Mouse (Mus musculus): Measurements from ENCODE around the gene Glt1d1. TPM values are rescaled to one million over a fixed set of nuclear protein-coding genes. Genes with fewer than 3 reads are reported as not detected.
"Not testable (repeated sequence)": the region's sequence is repeated elsewhere in the genome, so short reads cannot be mapped to it uniquely, and the experiment has no call there.

Glt1d1 gene
- polyA plus RNA-seq, 1 experiment from 2014 or later = 1.1 TPM

GRCm38 (mm10) chr5:127720591-127721379, 88.7 kb downstream of the Glt1d1 start:
- Histone ChIP-seq H3K9me3 (ENCODE audit: control insufficient read depth, low read length) (no peaks in the 10 kb centered on the region), H3K9ac (replicated peaks; ENCODE audit: low read length) (no peak overlapping the region), H3K27ac (replicated peaks; ENCODE audit: low read depth, low read length) (no peak overlapping the region), H3K36me3 (ENCODE audit: control insufficient read depth, insufficient read depth, low read length) (no peaks in the 10 kb centered on the region), H3K4me3 (replicated peaks; ENCODE audit: low read depth, low read length) (no peak overlapping the region), H3K4me1 (ENCODE audit: control insufficient read depth, insufficient read depth, low read length) (no peaks in the 10 kb centered on the region), H3K4me2 (ENCODE audit: low read length) (peak overlapping the region; percentile 1; the same call in 1 of the 2 replicates), H3K27me3 (ENCODE audit: control insufficient read depth, insufficient read depth, low read length) (no peaks in the 10 kb centered on the region)
- peak; percentile 81 for DNase-seq
- WGBS = 31% methylated on average over 15 of the region's 15 CpGs
- no peak for ATAC-seq (ENCODE audit: low FRiP score, low TSS enrichment)

DNA sequence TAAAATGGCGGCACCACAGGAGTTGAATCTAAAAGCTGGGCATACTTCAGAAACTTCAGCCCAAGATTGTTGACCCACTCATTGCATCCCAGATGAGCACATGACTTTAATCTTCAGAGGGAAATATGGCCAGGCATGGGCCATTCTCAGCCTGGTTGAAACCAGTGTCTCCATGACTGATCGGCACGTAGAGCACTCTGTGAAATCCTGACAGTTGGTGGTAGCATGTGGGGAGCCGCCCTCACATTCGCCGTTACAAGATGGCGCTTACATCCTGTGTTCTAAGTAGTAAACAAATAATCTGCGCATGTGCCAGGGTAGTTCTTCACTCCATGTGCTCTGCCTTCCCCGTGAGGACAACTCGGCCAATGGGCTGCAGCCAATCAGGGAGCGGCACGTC, 90.1 kb downstream of the Glt1d1 start:
- H3K36me3 ChIP-seq (ENCODE audit: control insufficient read depth, insufficient read depth, low read length); H3K9me3 ChIP-seq (ENCODE audit: control insufficient read depth, low read length); H3K4me1 ChIP-seq (ENCODE audit: control insufficient read depth, insufficient read depth, low read length); DNase-seq; H3K4me3 ChIP-seq (replicated peaks; ENCODE audit: low read depth, low read length); ATAC-seq (ENCODE audit: low FRiP score, low TSS enrichment); H3K9ac ChIP-seq (replicated peaks; ENCODE audit: low read length); H3K27me3 ChIP-seq (ENCODE audit: control insufficient read depth, insufficient read depth, low read length); H3K4me2 ChIP-seq (ENCODE audit: low read length); H3K27ac ChIP-seq (replicated peaks; ENCODE audit: low read depth, low read length): not testable (repeated sequence)
- WGBS = 95% methylated on average over 12 of the region's 12 CpGs

DNA sequence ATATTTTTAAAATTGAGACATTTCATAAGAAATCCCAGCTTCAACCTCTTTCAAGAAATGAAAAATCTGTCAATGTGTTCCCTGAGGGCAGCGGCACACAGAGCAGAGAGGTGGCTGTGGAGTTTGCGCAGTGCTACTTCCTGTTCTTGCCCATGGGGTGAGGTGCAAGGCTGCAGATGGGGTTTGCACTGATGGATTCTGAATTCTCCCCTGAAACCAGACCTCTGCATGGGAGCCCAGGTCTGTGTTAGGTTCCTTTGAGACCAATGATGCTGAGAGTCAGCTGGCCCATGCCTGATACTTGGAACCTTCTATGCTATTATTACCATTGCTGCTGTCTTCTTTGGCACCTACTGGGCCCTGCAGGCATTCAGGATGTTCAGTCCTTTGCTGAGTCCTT, 98.3 kb downstream of the Glt1d1 start:
- no peaks in the 10 kb centered on the region for H3K27me3 ChIP-seq (ENCODE audit: control insufficient read depth, insufficient read depth, low read length)
- H3K4me3 ChIP-seq (replicated peaks; ENCODE audit: low read depth, low read length) = no peak overlapping the region
- H3K36me3 ChIP-seq (ENCODE audit: control insufficient read depth, insufficient read depth, low read length) = no peaks in the 10 kb centered on the region
- H3K4me1 ChIP-seq (ENCODE audit: control insufficient read depth, insufficient read depth, low read length) = no peaks in the 10 kb centered on the region
- H3K9ac ChIP-seq (replicated peaks; ENCODE audit: low read length) = no peak overlapping the region
- ATAC-seq (ENCODE audit: low FRiP score, low TSS enrichment) (no peak), DNase-seq (no peak)
- H3K9me3 ChIP-seq (ENCODE audit: control insufficient read depth, low read length) = no peaks in the 10 kb centered on the region
- no peak overlapping the region for H3K4me2 ChIP-seq (ENCODE audit: low read length)
- 84% methylated on average over 2 of the region's 2 CpGs for WGBS
- H3K27ac ChIP-seq (replicated peaks; ENCODE audit: low read depth, low read length) = no peak overlapping the region

DNA sequence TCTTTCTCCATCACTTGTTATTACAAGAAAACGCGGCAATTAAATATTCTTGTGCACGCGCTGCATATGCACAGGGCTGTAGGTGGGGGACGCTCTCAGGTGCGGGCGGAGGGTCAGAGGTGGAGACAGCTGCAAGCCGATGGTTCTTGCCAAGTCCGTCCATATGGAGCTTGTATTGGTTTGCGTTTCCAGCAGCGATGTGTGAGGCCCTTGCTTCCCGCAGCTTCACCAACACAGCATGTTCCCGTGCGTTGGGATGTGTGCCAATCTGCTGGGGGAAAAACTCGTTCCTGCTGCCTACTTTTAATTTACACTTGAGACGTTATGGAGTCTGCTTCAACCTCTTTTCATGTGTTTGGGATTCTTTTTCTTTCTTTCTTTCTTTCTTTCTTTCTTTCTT, 109.3 kb downstream of the Glt1d1 start:
- peak; percentile 19 for DNase-seq
- Histone ChIP-seq H3K4me3 (replicated peaks; ENCODE audit: low read depth, low read length) (no peak overlapping the region), H3K9me3 (ENCODE audit: control insufficient read depth, low read length) (no peaks in the 10 kb centered on the region), H3K27ac (replicated peaks; ENCODE audit: low read depth, low read length) (no peak overlapping the region), H3K4me2 (ENCODE audit: low read length) (no peak overlapping the region), H3K4me1 (ENCODE audit: control insufficient read depth, insufficient read depth, low read length) (no peaks in the 10 kb centered on the region), H3K9ac (replicated peaks; ENCODE audit: low read length) (no peak overlapping the region), H3K27me3 (ENCODE audit: control insufficient read depth, insufficient read depth, low read length) (no peaks in the 10 kb centered on the region), H3K36me3 (ENCODE audit: control insufficient read depth, insufficient read depth, low read length) (no peaks in the 10 kb centered on the region)
- no peak for ATAC-seq (ENCODE audit: low FRiP score, low TSS enrichment)
- 90% methylated on average over 16 of the region's 16 CpGs for whole genome bisulfite sequencing

- not testable (repeated sequence) for H3K4me2 ChIP-seq (ENCODE audit: low read length); H3K27me3 ChIP-seq (ENCODE audit: control insufficient read depth, insufficient read depth, low read length); DNase-seq; H3K9me3 ChIP-seq (ENCODE audit: control insufficient read depth, low read length); H3K36me3 ChIP-seq (ENCODE audit: control insufficient read depth, insufficient read depth, low read length); H3K4me1 ChIP-seq (ENCODE audit: control insufficient read depth, insufficient read depth, low read length); H3K9ac ChIP-seq (replicated peaks; ENCODE audit: low read length); H3K4me3 ChIP-seq (replicated peaks; ENCODE audit: low read depth, low read length); H3K27ac ChIP-seq (replicated peaks; ENCODE audit: low read depth, low read length); ATAC-seq (ENCODE audit: low FRiP score, low TSS enrichment)
- 95% methylated on average over 3 of the region's 3 CpGs for WGBS
Measured at GRCm38 (mm10) chr5:127749540-127749939, 117.5 kb downstream of the Glt1d1 start.

DNA sequence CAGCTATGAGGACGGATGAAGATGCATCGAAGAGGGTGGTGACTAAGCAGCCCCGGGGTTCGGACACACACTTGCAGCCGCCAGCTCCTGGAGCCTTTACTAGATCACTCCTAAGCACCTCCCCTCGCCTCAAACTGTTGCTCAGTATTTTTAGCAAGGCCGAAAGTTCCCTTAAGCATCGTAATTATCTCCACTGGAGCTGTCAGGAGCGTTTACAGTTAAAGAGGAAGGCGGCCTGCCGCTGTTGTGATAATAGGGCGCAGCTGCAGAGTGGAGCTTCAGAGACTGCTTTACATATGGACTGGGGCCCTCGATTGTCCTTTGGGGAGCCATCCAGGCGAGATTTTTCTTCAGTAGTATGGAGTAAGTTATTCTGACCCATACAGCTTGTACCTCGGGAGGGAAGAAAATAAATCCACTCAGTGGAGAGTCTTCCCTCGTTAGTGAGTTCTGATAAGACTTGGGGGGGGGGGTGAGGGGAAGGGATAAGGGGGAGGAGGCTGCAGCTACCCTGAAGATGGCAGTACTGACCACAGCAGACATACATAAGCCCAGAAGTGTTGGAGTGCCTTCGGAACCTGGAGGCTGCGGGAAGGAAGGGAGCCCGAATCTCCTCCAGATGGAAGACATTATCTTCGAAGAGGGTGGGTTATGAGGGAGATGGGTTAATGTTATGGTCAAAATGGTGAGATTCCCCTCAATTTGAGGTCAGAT, 119.4 kb downstream of the Glt1d1 start:
- WGBS = 26% methylated on average over 20 of the region's 20 CpGs
- Histone ChIP-seq H3K9me3 (ENCODE audit: control insufficient read depth, low read length) (no peaks in the 10 kb centered on the region), H3K36me3 (ENCODE audit: control insufficient read depth, insufficient read depth, low read length) (no peaks in the 10 kb centered on the region), H3K4me2 (ENCODE audit: low read length) (peak overlapping the region; percentile 24), H3K4me3 (replicated peaks; ENCODE audit: low read depth, low read length) (no peak overlapping the region), H3K9ac (replicated peaks; ENCODE audit: low read length) (no peak overlapping the region), H3K27me3 (ENCODE audit: control insufficient read depth, insufficient read depth, low read length) (no peaks in the 10 kb centered on the region), H3K27ac (replicated peaks; ENCODE audit: low read depth, low read length) (no peak overlapping the region), H3K4me1 (ENCODE audit: control insufficient read depth, insufficient read depth, low read length) (peaks cover 9% of the 10 kb centered on the region; the same call in 1 of the 2 replicates)
- peak; percentile 80 for DNase-seq
- ATAC-seq (ENCODE audit: low FRiP score, low TSS enrichment) = peak; percentile 53; the same call in 1 of the 2 replicates

- ATAC-seq (ENCODE audit: low FRiP score, low TSS enrichment) (no peak), DNase-seq (peak; percentile 30)
- WGBS = 62% methylated on average over 4 of the region's 4 CpGs
- Histone ChIP-seq H3K4me2 (ENCODE audit: low read length) (no peak overlapping the region), H3K4me3 (replicated peaks; ENCODE audit: low read depth, low read length) (no peak overlapping the region), H3K27ac (replicated peaks; ENCODE audit: low read depth, low read length) (no peak overlapping the region), H3K4me1 (ENCODE audit: control insufficient read depth, insufficient read depth, low read length) (peaks cover 9% of the 10 kb centered on the region; the same call in 1 of the 2 replicates), H3K27me3 (ENCODE audit: control insufficient read depth, insufficient read depth, low read length) (no peaks in the 10 kb centered on the region), H3K9ac (replicated peaks; ENCODE audit: low read length) (no peak overlapping the region), H3K36me3 (ENCODE audit: control insufficient read depth, insufficient read depth, low read length) (no peaks in the 10 kb centered on the region), H3K9me3 (ENCODE audit: control insufficient read depth, low read length) (no peaks in the 10 kb centered on the region)
Measured at GRCm38 (mm10) chr5:127755594-127755993, 123.5 kb downstream of the Glt1d1 start.

DNA sequence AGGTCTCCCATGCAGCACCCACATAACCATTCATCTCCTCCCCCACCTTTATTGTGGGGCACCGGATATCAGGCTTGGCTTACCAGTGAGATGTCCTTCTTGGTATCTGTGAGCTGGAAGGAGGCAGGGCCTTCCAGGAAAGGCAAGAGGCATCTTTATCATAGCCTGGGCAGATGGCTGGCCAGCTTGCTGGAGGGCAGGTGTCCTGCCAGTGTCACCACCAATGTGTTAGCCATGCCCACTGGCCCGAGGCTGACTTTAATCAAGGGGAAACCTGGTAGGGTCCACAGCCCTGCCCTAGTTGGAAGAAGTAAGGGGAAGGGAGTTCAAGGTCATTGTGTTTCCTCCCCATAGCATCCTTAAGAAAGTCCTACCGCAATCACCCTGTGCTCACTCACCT, 123.9 kb downstream of the Glt1d1 start:
- DNase-seq = no peak
- Histone ChIP-seq H3K4me1 (ENCODE audit: control insufficient read depth, insufficient read depth, low read length) (peaks cover 9% of the 10 kb centered on the region; the same call in 1 of the 2 replicates), H3K27ac (replicated peaks; ENCODE audit: low read depth, low read length) (no peak overlapping the region), H3K9me3 (ENCODE audit: control insufficient read depth, low read length) (no peaks in the 10 kb centered on the region), H3K4me2 (ENCODE audit: low read length) (no peak overlapping the region), H3K36me3 (ENCODE audit: control insufficient read depth, insufficient read depth, low read length) (no peaks in the 10 kb centered on the region), H3K27me3 (ENCODE audit: control insufficient read depth, insufficient read depth, low read length) (no peaks in the 10 kb centered on the region), H3K4me3 (replicated peaks; ENCODE audit: low read depth, low read length) (no peak overlapping the region), H3K9ac (replicated peaks; ENCODE audit: low read length) (no peak overlapping the region)
- WGBS = 82% methylated on average over 3 of the region's 3 CpGs
- ATAC-seq (ENCODE audit: low FRiP score, low TSS enrichment) = no peak

Data from midbrain, embryonic 14.5 days (tissue).